Mouse (Mus musculus): Measurements from ENCODE around the gene Cryzl2. TPM values are rescaled to one million over a fixed set of nuclear protein-coding genes. Genes with fewer than 3 reads are reported as not detected.

Gene Cryzl2
- total and polyA plus RNA-seq, 3 experiments: 0.04 to 0.12 TPM; not detected in 1

DNA sequence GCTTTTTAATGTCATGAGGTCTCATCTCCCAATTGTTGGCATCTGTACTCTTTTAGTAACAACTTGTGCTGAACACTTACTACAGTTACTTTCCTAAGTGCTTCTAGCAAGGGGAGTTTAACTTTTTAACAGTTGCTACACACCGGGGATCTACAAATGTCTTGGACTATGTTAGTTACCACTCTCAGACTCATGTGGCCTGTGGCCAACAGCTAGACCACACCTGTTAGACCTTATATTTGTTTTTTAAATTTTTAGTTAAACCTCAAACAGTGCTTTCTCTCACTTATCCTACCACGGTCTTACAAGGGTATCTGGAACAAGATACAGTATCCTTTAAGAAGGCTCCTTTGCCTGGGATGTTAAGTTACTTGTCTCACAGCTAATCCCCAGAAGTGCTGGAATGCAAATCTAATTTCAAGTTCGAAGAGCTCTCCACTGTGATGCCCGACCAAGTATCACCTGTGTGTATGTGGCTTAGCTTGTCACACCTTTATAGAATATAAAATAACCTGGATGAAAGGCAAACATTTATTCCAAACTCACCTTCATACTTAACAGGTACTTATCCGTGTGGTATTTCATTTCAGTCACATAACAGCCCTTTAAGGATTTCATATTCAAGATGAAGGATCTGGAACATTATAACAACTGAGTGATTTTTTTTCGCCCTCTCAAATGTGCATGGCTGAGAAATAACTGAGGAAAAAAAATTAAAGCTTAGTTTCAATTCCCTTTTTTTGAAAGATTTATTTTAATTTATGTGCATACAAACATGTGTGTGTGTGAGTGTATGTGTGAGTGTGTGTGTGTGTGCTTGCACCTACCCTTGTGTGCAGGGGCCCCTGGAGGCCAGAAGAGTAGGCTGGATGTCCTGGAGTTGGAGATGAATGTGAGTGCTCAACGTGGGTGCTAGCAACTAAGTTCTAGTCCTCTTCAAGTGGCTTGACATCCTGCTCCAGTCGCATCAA, 58.7 kb downstream of the Cryzl2 start:
- H3K4me3 ChIP-seq (ENCODE audit: control insufficient read depth in 1 of 2, insufficient read depth in 1 of 2, low read depth in 2 of 2, low read length in 2 of 2): no peak overlapping the region
- no peak for DNase-seq (ENCODE audit: low read depth, low spot score)
- H3K79me2 ChIP-seq (ENCODE audit: control insufficient read depth, insufficient read depth, low read length, poor library complexity): no peaks in the 10 kb centered on the region
- no peaks in the 10 kb centered on the region for H3K27me3 ChIP-seq (ENCODE audit: control insufficient read depth in 1 of 2, insufficient read depth in 2 of 2, low read length in 2 of 2)
- peaks cover 0 to 43% of the 10 kb centered on the region in 2 experiments; a peak in 2 of 4 replicates for H3K36me3 ChIP-seq (ENCODE audit: control insufficient read depth in 1 of 2, insufficient read depth in 2 of 2, low read length in 2 of 2)
- no peak overlapping the region for H3K27ac ChIP-seq (ENCODE audit: control insufficient read depth, low read depth, low read length)
- H3K9ac ChIP-seq (ENCODE audit: control insufficient read depth, low read depth, low read length, poor library complexity, severe bottlenecking): no peak overlapping the region
- H3K9me3 ChIP-seq (replicated peaks; ENCODE audit: insufficient read depth, low read length): no peaks in the 10 kb centered on the region
- TF ChIP-seq EP300 (IDR thresholded peaks at IDR 0.05; ENCODE audit: low read depth in 1 of 2, low read length in 2 of 2) (no peak), ZMIZ1 (IDR thresholded peaks at IDR 0.05; ENCODE audit: low read depth, low read length) (no peak), MYC (IDR thresholded peaks at IDR 0.05; ENCODE audit: low read depth, low read length) (no peak), CHD2 (IDR thresholded peaks at IDR 0.05; ENCODE audit: low read length) (no peak), CHD1 (IDR thresholded peaks at IDR 0.05; ENCODE audit: low read depth, low read length) (no peak), NRF1 (IDR thresholded peaks at IDR 0.05; ENCODE audit: insufficient read depth, low read depth, low read length, poor library complexity, severe bottlenecking) (no peak), GABPA (IDR thresholded peaks at IDR 0.05; ENCODE audit: low read depth, low read length) (no peak), GATA1 (IDR thresholded peaks at IDR 0.05; ENCODE audit: low read depth, low read length) (no peak), USF1 (IDR thresholded peaks at IDR 0.05; ENCODE audit: low read depth, low read length) (no peak), KAT2A (conservative IDR thresholded peaks at IDR 0.05; ENCODE audit: low read depth, low read length) (no peak), RCOR1 (IDR thresholded peaks at IDR 0.05; ENCODE audit: low read depth, low read length) (no peak), CTCF (IDR thresholded peaks at IDR 0.05 in 2 of 3, conservative IDR thresholded peaks at IDR 0.05 in 1 of 3; ENCODE audit: control insufficient read depth in 1 of 3, insufficient read depth in 1 of 3, low read depth in 2 of 3, low read length in 3 of 3, poor library complexity in 1 of 3, severe bottlenecking in 1 of 3) (no peak), ZNF384 (IDR thresholded peaks at IDR 0.05; ENCODE audit: low read depth, low read length) (no peak), ELF1 (IDR thresholded peaks at IDR 0.05; ENCODE audit: low read depth, low read length) (no peak), UBTF (IDR thresholded peaks at IDR 0.05; ENCODE audit: borderline replicate concordance, insufficient read depth, low read depth, low read length) (no peak), MAX (IDR thresholded peaks at IDR 0.05; ENCODE audit: low read length) (no peak), POLR2AphosphoS2 (IDR thresholded peaks at IDR 0.05; ENCODE audit: low read length) (no peak), ZKSCAN1 (IDR thresholded peaks at IDR 0.05; ENCODE audit: low read depth, low read length) (no peak), ZC3H11A (IDR thresholded peaks at IDR 0.05; ENCODE audit: low read depth, low read length) (no peak)
- H3K4me1 ChIP-seq (ENCODE audit: control insufficient read depth in 1 of 2, insufficient read depth in 2 of 2, low read length in 2 of 2): peaks cover 20 to 45% of the 10 kb centered on the region in 2 experiments

Measured in MEL (cell line).